Mouse (Mus musculus) embryonic facial prominence, embryonic 15.5 days (tissue): ENCODE data around the gene Plaa. TPM values are rescaled to one million over a fixed set of nuclear protein-coding genes. Genes with fewer than 3 reads are reported as not detected.

Source experiments
- ATAC-seq: fragments of 200-750 bp; cut with Nextera tagmentation; 2 replicates; pipeline ENCODE4 v1.8.0; 2017; ENCODE audit warnings: low read depth, moderate TSS enrichment; ENCODE audit not compliant: insufficient number of reproducible peaks, low FRiP score, low TSS enrichment
- H3K27ac ChIP-seq: fragments of 300-500 bp; sonication (generic); replicated peaks from 2 replicates; pipeline ENCODE4 v1.5.1; 2015; ENCODE audit warnings: mild to moderate bottlenecking, inconsistent platforms
- H3K27me3 ChIP-seq: fragments of 300-500 bp; sonication (generic); 2 replicates; pipeline ENCODE4 v1.6.1; 2015; ENCODE audit warnings: inconsistent platforms
- H3K36me3 ChIP-seq: fragments of 300-500 bp; sonication (generic); 2 replicates; pipeline ENCODE4 v1.6.1; 2015; ENCODE audit warnings: mild to moderate bottlenecking, inconsistent platforms
- H3K4me1 ChIP-seq: fragments of 300-500 bp; sonication (generic); 2 replicates; pipeline ENCODE4 v1.6.1; 2015; ENCODE audit warnings: inconsistent platforms
- H3K4me2 ChIP-seq: fragments of 300-500 bp; sonication (generic); replicated peaks from 2 replicates; pipeline ENCODE4 v1.6.1; 2015; ENCODE audit warnings: mild to moderate bottlenecking, inconsistent platforms
- H3K4me3 ChIP-seq: fragments of 300-500 bp; sonication (generic); replicated peaks from 2 replicates; pipeline ENCODE4 v1.5.1; 2015; ENCODE audit warnings: mild to moderate bottlenecking, inconsistent platforms
- H3K9ac ChIP-seq: fragments of 300-500 bp; sonication (generic); 2 replicates; pipeline ENCODE4 v1.6.1; 2015; ENCODE audit warnings: inconsistent platforms
- H3K9me3 ChIP-seq: fragments of 300-500 bp; sonication (generic); replicated peaks from 2 replicates; pipeline ENCODE4 v1.6.1; 2016; ENCODE audit warnings: inconsistent platforms
- WGBS: fragments of 180-500 bp; shearing (Covaris S2); methylation state at CpG from one replicate; pipeline ENCODE4 v1.1.7; 2015; 5-methylcytosine and 5-hydroxymethylcytosine counted together
- polyA plus RNA-seq: library from polyadenylated mRNA; unstranded; fragments of >200 nt; fragmentation: Nextera tagmentation; extraction: Ambion mirVana; gene quantifications from 2 replicates; pipeline ENCODE4 v1.2.1, GENCODE M21; 2015

Plaa gene
- polyA plus RNA-seq, 1 experiment from 2014 or later: 59.5 TPM

DNA sequence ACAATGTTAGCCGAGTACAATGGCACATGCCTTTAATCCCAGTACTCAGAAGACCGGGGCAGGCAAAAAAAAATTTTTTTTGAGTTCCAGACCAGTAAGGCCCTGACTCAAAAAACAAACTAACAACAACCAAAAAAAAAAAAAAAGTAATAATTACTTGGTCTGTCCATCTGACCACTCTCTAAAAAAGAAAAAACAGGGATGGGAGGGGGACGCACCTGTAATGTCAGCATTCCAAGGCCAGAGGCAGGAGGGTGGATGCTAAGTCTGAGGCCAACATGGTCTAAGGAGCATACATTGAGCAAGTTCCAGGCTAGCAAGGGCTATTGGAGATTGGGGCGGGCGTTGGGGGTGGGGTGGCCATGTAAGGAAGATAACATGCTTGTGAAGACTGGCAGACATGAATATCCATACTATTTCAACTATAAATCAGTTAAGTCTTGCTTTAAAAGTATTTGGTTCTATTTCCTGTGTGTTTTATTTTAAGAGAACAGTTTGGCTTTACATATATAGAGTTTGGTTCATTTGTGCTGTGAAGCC is 48.0 kb downstream of the Plaa start:
- 0 out of 2 replicates have a peak overlapping the region, but pooled peaks have one; percentile 49 for H3K4me2 ChIP-seq
- no peak overlapping the region for H3K9ac ChIP-seq
- H3K27me3 ChIP-seq: no peaks in the 10 kb centered on the region
- 91% methylated on average over 5 of the region's 5 CpGs for WGBS
- ATAC-seq: no peak
- H3K9me3 ChIP-seq: no peaks in the 10 kb centered on the region
- no peak overlapping the region for H3K27ac ChIP-seq
- H3K4me3 ChIP-seq: no peak overlapping the region
- H3K4me1 ChIP-seq: peaks cover 10% of the 10 kb centered on the region; the same call in 1 of the 2 replicates
- no peaks in the 10 kb centered on the region for H3K36me3 ChIP-seq

DNA sequence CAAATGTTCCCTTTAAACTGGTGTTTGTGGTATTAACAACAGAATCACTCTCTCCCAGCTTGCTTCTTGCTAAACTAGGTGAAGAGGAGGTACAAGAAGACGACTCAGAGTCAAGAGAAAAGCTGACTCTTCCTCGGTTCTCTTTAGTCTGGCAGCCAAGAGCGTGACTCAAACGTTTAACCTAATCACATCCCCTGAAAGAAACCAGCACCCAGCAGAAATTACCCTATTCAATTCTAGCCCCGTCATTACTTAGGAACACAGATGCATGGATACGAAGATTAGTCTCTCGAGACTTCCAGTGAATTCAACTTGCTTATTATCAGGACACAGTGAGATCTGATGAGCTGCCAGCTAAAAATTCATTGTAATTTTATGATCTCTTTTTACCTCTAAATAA is 58.7 kb downstream of the Plaa start:
- WGBS: 80% methylated on average over 7 of the region's 7 CpGs
- Histone ChIP-seq H3K9ac (no peak overlapping the region), H3K27me3 (no peaks in the 10 kb centered on the region), H3K36me3 (0 out of 2 replicates have a peak, but pooled peaks cover 20% of the 10 kb centered on the region), H3K4me3 (no peak overlapping the region), H3K4me2 (no peak overlapping the region), H3K27ac (no peak overlapping the region), H3K4me1 (no peaks in the 10 kb centered on the region), H3K9me3 (no peaks in the 10 kb centered on the region)
- no peak for ATAC-seq

DNA sequence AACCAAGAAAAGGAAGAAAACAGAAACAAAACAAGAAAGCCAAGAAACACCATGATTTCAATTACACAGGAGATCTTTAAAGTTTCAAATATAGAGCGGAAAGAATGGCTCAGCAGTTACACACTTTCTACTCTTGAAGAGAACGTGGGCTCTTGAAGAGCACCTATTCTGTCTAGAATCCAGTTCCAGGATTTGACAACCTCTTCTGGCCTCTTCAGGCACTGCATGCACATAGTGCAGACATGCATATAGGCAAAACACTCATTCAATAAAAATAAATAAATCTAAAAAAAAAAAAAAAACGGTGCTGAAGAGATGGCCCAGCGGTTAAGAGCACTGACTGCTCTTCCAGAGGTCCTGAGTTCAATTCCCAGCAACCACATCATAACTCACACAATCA is 60.0 kb downstream of the Plaa start:
- Histone ChIP-seq H3K36me3 (peaks cover 27% of the 10 kb centered on the region; the same call in 1 of the 2 replicates), H3K4me2 (no peak overlapping the region), H3K4me3 (no peak overlapping the region), H3K4me1 (no peaks in the 10 kb centered on the region), H3K27ac (no peak overlapping the region), H3K9ac (no peak overlapping the region), H3K9me3 (no peaks in the 10 kb centered on the region), H3K27me3 (no peaks in the 10 kb centered on the region)
- no peak for ATAC-seq
- 88% methylated on average over 4 of the region's 4 CpGs for WGBS

DNA sequence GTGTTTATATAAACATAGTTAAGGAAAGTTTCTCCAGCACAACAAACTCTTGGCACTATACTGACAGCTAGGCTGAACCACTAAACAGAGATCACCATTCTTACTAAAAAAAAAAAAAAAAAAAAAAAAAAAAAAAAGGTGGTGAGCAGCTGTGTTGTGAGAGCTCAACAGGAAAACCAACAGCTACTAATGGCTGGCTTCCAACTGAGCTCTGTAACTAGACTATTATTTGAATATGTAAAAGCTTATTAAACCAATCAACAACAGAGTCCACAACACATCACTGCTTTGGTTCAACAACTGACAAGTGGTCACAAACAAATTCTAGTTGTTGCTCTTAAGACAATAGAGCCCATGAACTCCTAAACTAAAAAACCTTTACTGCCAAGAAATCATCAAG is 69.8 kb downstream of the Plaa start:
- Histone ChIP-seq H3K27ac (no peak overlapping the region), H3K4me2 (no peak overlapping the region), H3K9me3 (no peaks in the 10 kb centered on the region), H3K4me1 (no peaks in the 10 kb centered on the region), H3K36me3 (peaks cover 5% of the 10 kb centered on the region; the same call in 1 of the 2 replicates), H3K27me3 (no peaks in the 10 kb centered on the region), H3K4me3 (no peak overlapping the region), H3K9ac (no peak overlapping the region)
- no peak for ATAC-seq

DNA sequence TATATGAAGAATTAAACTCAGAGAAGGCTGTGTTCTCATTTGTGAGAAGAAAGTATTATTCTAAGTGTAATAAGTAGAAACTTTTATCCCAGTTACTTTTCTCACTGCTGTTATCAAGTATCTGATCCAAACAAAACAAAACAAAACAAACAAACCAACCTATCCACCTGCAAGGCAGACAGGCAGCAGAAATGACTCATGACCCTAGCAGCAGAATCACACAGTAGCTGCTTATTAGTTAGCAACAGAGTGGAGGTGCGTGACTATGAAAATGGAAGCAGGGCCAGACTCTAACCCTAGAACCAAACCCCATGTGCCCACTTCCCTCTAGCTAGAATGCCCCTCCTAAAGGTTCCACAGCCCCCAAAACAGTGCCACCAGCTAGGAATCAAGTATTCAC is 73.6 kb downstream of the Plaa start:
- no peak overlapping the region for H3K4me2 ChIP-seq
- no peak overlapping the region for H3K9ac ChIP-seq
- no peaks in the 10 kb centered on the region for H3K9me3 ChIP-seq
- no peak overlapping the region for H3K27ac ChIP-seq
- H3K27me3 ChIP-seq: no peaks in the 10 kb centered on the region
- H3K4me3 ChIP-seq: no peak overlapping the region
- 96% methylated on average over 1 of the region's 1 CpGs for WGBS
- no peak for ATAC-seq
- no peaks in the 10 kb centered on the region for H3K36me3 ChIP-seq
- no peaks in the 10 kb centered on the region for H3K4me1 ChIP-seq

DNA sequence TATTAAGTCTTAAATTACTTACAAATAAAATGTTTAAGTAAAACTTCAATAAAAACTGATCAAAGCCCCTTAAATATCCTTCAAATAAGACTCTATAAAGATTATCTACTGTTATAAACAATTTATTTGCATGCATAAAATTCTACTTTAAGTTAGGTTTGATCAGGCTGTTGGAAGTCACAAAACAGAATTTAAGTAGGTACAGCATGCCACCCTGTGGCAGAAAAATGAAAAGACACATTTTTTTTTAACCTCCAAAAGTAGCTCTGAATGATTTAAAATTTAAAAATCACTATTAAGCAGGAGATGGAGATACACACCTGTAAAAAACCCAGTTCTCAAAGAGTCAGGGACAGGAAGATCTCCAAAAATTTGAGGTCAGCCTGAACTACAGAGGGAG is 79.7 kb downstream of the Plaa start:
- Histone ChIP-seq H3K27me3 (no peaks in the 10 kb centered on the region), H3K27ac (no peak overlapping the region), H3K4me2 (no peak overlapping the region), H3K4me1 (no peaks in the 10 kb centered on the region), H3K4me3 (no peak overlapping the region), H3K9ac (no peak overlapping the region), H3K9me3 (no peaks in the 10 kb centered on the region), H3K36me3 (no peaks in the 10 kb centered on the region)
- ATAC-seq: no peak

DNA sequence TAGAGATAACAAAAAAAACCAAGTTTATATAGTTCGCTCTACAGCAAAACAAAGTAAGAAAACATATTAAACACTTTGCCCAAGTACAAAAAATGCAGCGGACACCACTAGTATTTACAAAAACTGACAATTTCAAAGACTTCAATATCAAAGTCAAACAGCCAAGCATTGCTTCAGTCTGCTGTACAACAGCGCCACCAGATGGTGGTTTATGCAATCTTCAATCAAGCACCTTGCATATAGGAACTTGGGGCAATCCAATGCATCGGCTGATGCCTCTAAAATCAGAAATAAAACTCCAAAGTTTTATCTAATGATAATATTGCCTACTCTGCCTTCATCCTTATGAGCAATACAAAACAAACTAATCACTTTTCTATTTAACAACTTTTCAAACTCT is 85.4 kb downstream of the Plaa start:
- Histone ChIP-seq H3K9me3 (no peaks in the 10 kb centered on the region), H3K4me3 (no peak overlapping the region), H3K36me3 (no peaks in the 10 kb centered on the region), H3K27ac (no peak overlapping the region), H3K4me2 (no peak overlapping the region), H3K4me1 (no peaks in the 10 kb centered on the region), H3K27me3 (no peaks in the 10 kb centered on the region), H3K9ac (no peak overlapping the region)
- WGBS: 69% methylated on average over 4 of the region's 4 CpGs
- ATAC-seq: no peak

Other genes with a start within 250 kb of the Plaa start
- gene Gm10306, start 46.7 kb downstream of the Plaa start, polyA plus RNA-seq: 0.58 TPM in 1 of 2 replicates, not detected in the other
- 17.0 and 18.3 TPM in 2 replicates for gene Caap1, start 46.4 kb downstream of the Plaa start, polyA plus RNA-seq
- 32.9 and 37.8 TPM in 2 replicates for gene Ift74, start 11.2 kb upstream of the Plaa start, polyA plus RNA-seq
- 0.79 and 0.81 TPM in 2 replicates for gene Lrrc19, start 46.9 kb upstream of the Plaa start, polyA plus RNA-seq
- gene Tek, start 136.0 kb upstream of the Plaa start, polyA plus RNA-seq: 13.1 and 14.8 TPM in 2 replicates